Mouse (Mus musculus) liver, embryonic 12.5 days (tissue): Measurements from ENCODE around the gene Dcdc2b. TPM values are rescaled to one million over a fixed set of nuclear protein-coding genes. Genes with fewer than 3 reads are reported as not detected.

Experiments used
- ATAC-seq: fragments of 200-750 bp; cut with Nextera tagmentation; 2 replicates; pipeline ENCODE4 v1.8.0; 2017; ENCODE audit warnings: moderate number of reproducible peaks, mild to moderate bottlenecking, moderate library complexity
- H3K27ac ChIP-seq: fragments of 300-500 bp; sonication (generic); 2 replicates; pipeline ENCODE4 v1.5.1; 2016; ENCODE audit warnings: mild to moderate bottlenecking
- H3K27me3 ChIP-seq: fragments of 300-500 bp; sonication (generic); replicated peaks from 2 replicates; pipeline ENCODE4 v1.6.1; 2016; ENCODE audit warnings: mild to moderate bottlenecking, moderate library complexity
- H3K36me3 ChIP-seq: fragments of 300-500 bp; sonication (generic); 2 replicates; pipeline ENCODE4 v1.6.1; 2016; ENCODE audit warnings: mild to moderate bottlenecking, moderate library complexity
- H3K4me1 ChIP-seq: fragments of 300-500 bp; sonication (generic); 2 replicates; pipeline ENCODE4 v1.6.1; 2016
- H3K4me2 ChIP-seq: fragments of 300-500 bp; sonication (generic); 2 replicates; pipeline ENCODE4 v1.6.1; 2016; ENCODE audit warnings: mild to moderate bottlenecking, moderate library complexity
- H3K4me3 ChIP-seq: fragments of 300-500 bp; sonication (generic); 2 replicates; pipeline ENCODE4 v1.5.1; 2016; ENCODE audit warnings: mild to moderate bottlenecking, moderate library complexity
- H3K9ac ChIP-seq: fragments of 300-500 bp; sonication (generic); 2 replicates; pipeline ENCODE4 v1.6.1; 2016; ENCODE audit warnings: mild to moderate bottlenecking, moderate library complexity
- H3K9me3 ChIP-seq: fragments of 300-500 bp; sonication (generic); replicated peaks from 2 replicates; pipeline ENCODE4 v1.6.1; 2016; ENCODE audit warnings: mild to moderate bottlenecking, moderate library complexity
- WGBS: fragments of 180-500 bp; shearing (Covaris S2); methylation state at CpG from one replicate; pipeline ENCODE4 v1.1.7; 2016; ENCODE audit not compliant: insufficient replicate concordance; 5-methylcytosine and 5-hydroxymethylcytosine counted together
- polyA plus RNA-seq: library from polyadenylated mRNA; unstranded; fragments of >200 nt; fragmentation: Nextera tagmentation; extraction: Ambion mirVana; gene quantifications from 2 replicates; pipeline ENCODE4 v1.2.1, GENCODE M21; 2016

Dcdc2b gene
- polyA plus RNA-seq, 1 experiment from 2014 or later, result 1.3 TPM

GRCm38 (mm10) chr4:129586943-129587342, 27.1 kb downstream of the Dcdc2b start:
- no peak for ATAC-seq
- WGBS, result 64% methylated on average over 1 of the region's 1 CpGs
- Histone ChIP-seq H3K27ac (peak overlapping the region; percentile 68), H3K4me1 (peaks cover 50% of the 10 kb centered on the region), H3K27me3 (no peaks in the 10 kb centered on the region), H3K4me3 (no peak overlapping the region), H3K4me2 (no peak overlapping the region), H3K9ac (no peak overlapping the region), H3K9me3 (no peaks in the 10 kb centered on the region), H3K36me3 (peaks cover 20% of the 10 kb centered on the region)

DNA sequence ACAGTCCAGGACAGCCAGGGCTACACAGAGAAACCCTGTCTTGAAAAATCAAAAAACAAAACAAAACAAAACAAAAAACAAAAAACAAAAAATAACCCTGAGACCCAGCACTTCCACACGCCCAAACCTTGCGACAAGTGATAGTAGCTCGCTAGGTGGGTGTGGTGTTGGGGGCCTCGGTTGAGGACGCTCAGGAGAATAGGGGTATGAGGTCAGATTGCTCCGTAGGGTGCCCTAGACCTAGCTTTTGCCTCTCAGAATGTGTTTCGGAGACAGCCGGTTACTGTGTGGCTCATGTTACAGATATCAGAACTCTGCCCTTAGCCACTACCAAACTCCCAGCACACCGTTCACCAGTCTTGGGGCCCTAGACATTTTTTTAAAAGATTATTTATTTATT, 28.3 kb downstream of the Dcdc2b start:
- Histone ChIP-seq H3K9me3 (no peaks in the 10 kb centered on the region), H3K9ac (peak overlapping the region; percentile 72), H3K27ac (peak overlapping the region; percentile 86), H3K27me3 (no peaks in the 10 kb centered on the region), H3K4me2 (peak overlapping the region; percentile 86), H3K4me1 (peaks cover 50% of the 10 kb centered on the region), H3K4me3 (peak overlapping the region; percentile 56), H3K36me3 (peaks cover 9% of the 10 kb centered on the region)
- WGBS, result 39% methylated on average over 9 of the region's 9 CpGs
- ATAC-seq, result peak; percentile 74

GRCm38 (mm10) chr4:129584884-129585608, 29.0 kb downstream of the Dcdc2b start:
- Histone ChIP-seq H3K9ac (peak overlapping the region; percentile 72), H3K4me2 (peak overlapping the region; percentile 86), H3K27ac (peak overlapping the region; percentile 86), H3K36me3 (peaks cover 1% of the 10 kb centered on the region; the same call in 1 of the 2 replicates), H3K4me1 (peaks cover 51% of the 10 kb centered on the region), H3K27me3 (no peaks in the 10 kb centered on the region), H3K4me3 (peak overlapping the region; percentile 56), H3K9me3 (no peaks in the 10 kb centered on the region)
- peak; percentile 75 for ATAC-seq
- WGBS, result 2% methylated on average over 36 of the region's 36 CpGs

DNA sequence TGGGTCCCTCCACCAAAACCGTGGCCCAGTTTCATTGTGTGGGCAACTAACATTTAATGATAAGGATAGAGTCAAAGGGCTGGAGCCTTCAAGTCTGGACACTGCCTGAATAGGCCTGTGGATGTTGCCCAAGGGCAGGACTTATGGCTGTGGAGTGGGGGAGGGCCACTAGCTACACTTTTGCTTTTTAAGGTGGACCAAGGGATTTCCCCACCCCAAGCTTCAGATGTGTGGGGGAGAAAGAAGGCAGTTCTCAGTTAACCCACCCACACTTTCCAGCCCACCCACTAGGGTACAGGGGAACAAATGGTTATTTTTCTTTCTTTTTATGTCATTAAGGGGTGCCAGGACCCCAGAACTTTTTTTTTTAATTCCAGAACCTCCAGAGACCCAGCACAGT, 29.7 kb downstream of the Dcdc2b start:
- Histone ChIP-seq H3K36me3 (no peaks in the 10 kb centered on the region), H3K4me3 (peak overlapping the region; percentile 56), H3K9me3 (no peaks in the 10 kb centered on the region), H3K4me1 (peaks cover 48% of the 10 kb centered on the region), H3K27ac (peak overlapping the region; percentile 86), H3K4me2 (peak overlapping the region; percentile 86), H3K9ac (peak overlapping the region; percentile 72), H3K27me3 (no peaks in the 10 kb centered on the region)
- ATAC-seq, result no peak
- 48% methylated on average over 1 of the region's 1 CpGs for WGBS

DNA sequence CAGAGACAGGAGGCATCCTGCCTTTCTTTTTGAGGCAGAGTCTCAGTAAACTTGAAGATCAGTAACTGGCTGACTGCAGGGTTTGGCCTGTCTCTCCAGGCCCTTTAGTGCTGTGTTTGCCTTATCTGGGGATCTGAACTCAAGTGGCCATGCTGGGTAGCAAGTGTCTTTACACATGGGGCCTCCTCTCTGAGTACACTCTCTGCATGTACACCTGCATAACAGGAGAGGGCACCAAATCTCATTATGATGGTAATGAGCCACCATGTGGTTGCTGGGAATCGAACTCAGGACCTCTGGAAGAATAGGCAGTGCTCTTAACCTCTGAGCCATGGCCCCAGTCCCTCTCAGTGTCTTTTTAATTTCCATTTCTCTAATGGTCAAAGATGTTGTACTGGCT, 31.8 kb downstream of the Dcdc2b start:
- no peak for ATAC-seq
- H3K9me3 ChIP-seq, result no peaks in the 10 kb centered on the region
- H3K4me2 ChIP-seq, result no peak overlapping the region
- H3K4me1 ChIP-seq, result peaks cover 28% of the 10 kb centered on the region
- 82% methylated on average over 1 of the region's 1 CpGs for WGBS
- H3K27me3 ChIP-seq, result peaks cover 16% of the 10 kb centered on the region
- H3K27ac ChIP-seq, result no peak overlapping the region
- no peak overlapping the region for H3K4me3 ChIP-seq
- no peaks in the 10 kb centered on the region for H3K36me3 ChIP-seq
- H3K9ac ChIP-seq, result no peak overlapping the region

- Histone ChIP-seq H3K4me2 (no peak overlapping the region), H3K9me3 (no peaks in the 10 kb centered on the region), H3K9ac (no peak overlapping the region), H3K4me1 (peaks cover 28% of the 10 kb centered on the region), H3K4me3 (no peak overlapping the region), H3K27me3 (peaks cover 28% of the 10 kb centered on the region), H3K27ac (no peak overlapping the region; the same call in 1 of the 2 replicates), H3K36me3 (no peaks in the 10 kb centered on the region)
- no peak for ATAC-seq
- WGBS, result 54% methylated on average over 7 of the region's 7 CpGs
These were observed 33.7 kb downstream of the Dcdc2b start for GRCm38 (mm10) chr4:129580347-129580746.

GRCm38 (mm10) chr4:129578466-129578865, 35.6 kb downstream of the Dcdc2b start, which contains the start of gene Fam167b:
Fam167b (minus strand) TSS chr4:129578549.
- Histone ChIP-seq H3K4me2 (peak within 1 kb of the TSS; percentile 40), H3K4me1 (peaks cover 20% of the 10 kb centered on the region), H3K36me3 (no peaks in the 10 kb centered on the region), H3K4me3 (0 out of 2 replicates have a peak within 1 kb of the TSS, but pooled peaks have one; percentile 5), H3K9ac (no peak within 1 kb of the TSS), H3K27me3 (peaks cover 30% of the 10 kb centered on the region), H3K27ac (peak within 1 kb of the TSS; percentile 5; the same call in 1 of the 2 replicates), H3K9me3 (no peaks in the 10 kb centered on the region)
- WGBS, result 49% methylated on average over 5 of the region's 5 CpGs
- ATAC-seq, result no peak

- peaks cover 20% of the 10 kb centered on the region for H3K4me1 ChIP-seq
- H3K4me3 ChIP-seq, result 0 out of 2 replicates have a peak overlapping the region, but pooled peaks have one; percentile 5
- H3K36me3 ChIP-seq, result no peaks in the 10 kb centered on the region
- H3K9me3 ChIP-seq, result no peaks in the 10 kb centered on the region
- 0 out of 2 replicates have a peak overlapping the region, but pooled peaks have one; percentile 5 for H3K27ac ChIP-seq
- H3K9ac ChIP-seq, result no peak overlapping the region
- H3K4me2 ChIP-seq, result peak overlapping the region; percentile 0; the same call in 1 of the 2 replicates
- H3K27me3 ChIP-seq, result peaks cover 37% of the 10 kb centered on the region
- 70% methylated on average over 7 of the region's 7 CpGs for WGBS
- ATAC-seq, result no peak
These were observed 36.4 kb downstream of the Dcdc2b start for GRCm38 (mm10) chr4:129577688-129578087.

DNA sequence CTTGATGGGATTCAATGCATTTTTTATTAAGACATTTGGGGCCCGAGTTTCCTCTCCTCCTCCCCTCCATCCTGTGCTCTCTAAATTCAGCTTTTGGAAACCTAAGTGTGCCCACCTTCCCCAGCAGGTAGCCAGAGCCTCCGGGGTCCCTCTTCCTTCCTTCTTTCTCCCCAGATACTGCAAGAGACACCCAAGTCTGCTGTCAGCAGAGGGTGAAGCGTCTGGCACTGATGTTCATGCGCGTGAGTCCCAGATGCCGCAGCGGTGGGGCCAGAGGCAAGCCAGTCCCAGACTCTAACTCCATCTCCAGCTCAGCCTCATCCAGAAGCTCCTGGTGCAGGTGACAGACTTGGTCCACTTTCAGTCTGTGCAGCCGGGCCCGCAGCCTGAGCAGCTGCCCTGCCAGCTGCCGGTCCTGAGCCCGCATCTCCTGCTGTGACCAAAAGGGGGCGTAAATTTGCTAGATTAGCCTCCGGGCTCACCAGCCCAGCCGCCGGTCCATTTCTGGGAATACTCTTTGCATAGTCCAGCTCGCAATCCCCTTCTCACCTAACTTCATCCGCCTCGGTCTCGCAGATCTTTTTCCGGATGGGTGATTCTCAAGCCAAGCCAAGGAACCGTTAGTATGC, 37.1 kb downstream of the Dcdc2b start:
- H3K27ac ChIP-seq, result no peak overlapping the region
- H3K4me1 ChIP-seq, result peaks cover 20% of the 10 kb centered on the region
- H3K4me2 ChIP-seq, result peak overlapping the region; percentile 40
- H3K27me3 ChIP-seq, result peaks cover 43% of the 10 kb centered on the region
- WGBS, result 33% methylated on average over 21 of the region's 21 CpGs
- H3K9me3 ChIP-seq, result no peaks in the 10 kb centered on the region
- no peak for ATAC-seq
- H3K9ac ChIP-seq, result no peak overlapping the region; the same call in 1 of the 2 replicates
- H3K36me3 ChIP-seq, result no peaks in the 10 kb centered on the region
- H3K4me3 ChIP-seq, result 0 out of 2 replicates have a peak overlapping the region, but pooled peaks have one; percentile 5

- Histone ChIP-seq H3K27ac (no peak overlapping the region; the same call in 1 of the 2 replicates), H3K27me3 (peaks cover 43% of the 10 kb centered on the region), H3K4me2 (peak overlapping the region; percentile 24), H3K4me1 (peaks cover 20% of the 10 kb centered on the region), H3K36me3 (no peaks in the 10 kb centered on the region), H3K4me3 (no peak overlapping the region), H3K9me3 (no peaks in the 10 kb centered on the region), H3K9ac (no peak overlapping the region)
- 39% methylated on average over 7 of the region's 8 CpGs for WGBS
- ATAC-seq, result no peak
These were observed 38.7 kb downstream of the Dcdc2b start for GRCm38 (mm10) chr4:129575171-129575844.

DNA sequence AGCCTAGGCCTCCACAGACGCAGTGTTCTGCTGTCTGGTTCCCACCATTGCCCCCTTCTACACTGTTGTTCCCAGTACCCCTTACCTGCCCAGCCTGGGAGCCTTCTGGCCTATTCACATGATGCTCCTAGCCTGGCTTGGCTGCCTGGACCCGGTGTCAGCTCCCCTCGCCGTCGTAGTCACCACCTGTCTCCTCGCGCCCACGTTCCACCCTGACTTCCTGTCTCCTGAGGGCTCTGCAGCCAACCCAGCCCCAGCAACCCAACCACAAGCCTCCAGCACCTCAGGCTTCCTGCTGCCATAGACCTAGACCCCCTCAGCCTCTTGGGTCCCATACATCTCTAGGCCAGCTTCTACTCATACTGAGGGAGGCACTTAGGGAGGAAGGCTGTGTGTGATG, 40.6 kb downstream of the Dcdc2b start, which contains the start of gene Lck:
Lck (minus strand) TSS at position 212 of the 400 bp plus-strand sequence.
- no peaks in the 10 kb centered on the region for H3K36me3 ChIP-seq
- no peaks in the 10 kb centered on the region for H3K9me3 ChIP-seq
- 48% methylated on average over 8 of the region's 8 CpGs for WGBS
- peaks cover 36% of the 10 kb centered on the region for H3K27me3 ChIP-seq
- no peak within 1 kb of the TSS for H3K4me2 ChIP-seq
- H3K4me3 ChIP-seq, result no peak within 1 kb of the TSS
- no peak for ATAC-seq
- H3K4me1 ChIP-seq, result peaks cover 13% of the 10 kb centered on the region
- H3K27ac ChIP-seq, result no peak within 1 kb of the TSS
- H3K9ac ChIP-seq, result no peak within 1 kb of the TSS

DNA sequence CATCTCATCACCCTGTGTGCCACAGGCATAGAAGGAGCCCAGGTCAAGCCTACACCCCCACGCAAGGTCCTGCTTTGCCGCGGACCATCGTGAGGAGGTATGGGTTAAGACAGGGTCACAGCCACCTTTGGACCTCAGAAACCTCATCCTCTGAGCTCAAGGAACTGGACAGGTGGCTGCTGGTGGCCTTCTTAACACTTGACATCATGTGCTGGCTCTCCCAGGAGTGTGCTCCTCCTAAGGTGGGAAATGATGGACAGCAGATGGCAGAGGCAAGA, 41.0 kb downstream of the Dcdc2b start:
- no peak for ATAC-seq
- H3K36me3 ChIP-seq, result no peaks in the 10 kb centered on the region
- peaks cover 32% of the 10 kb centered on the region for H3K27me3 ChIP-seq
- H3K9me3 ChIP-seq, result no peaks in the 10 kb centered on the region
- no peak overlapping the region for H3K27ac ChIP-seq
- H3K4me2 ChIP-seq, result no peak overlapping the region
- no peak overlapping the region for H3K9ac ChIP-seq
- WGBS, result 89% methylated on average over 4 of the region's 4 CpGs
- peaks cover 13% of the 10 kb centered on the region for H3K4me1 ChIP-seq
- H3K4me3 ChIP-seq, result no peak overlapping the region
